Mouse (Mus musculus) lung, embryonic 14.5 days (tissue): ENCODE results near the gene Mrps2. TPM values are rescaled to one million over a fixed set of nuclear protein-coding genes. Genes with fewer than 3 reads are reported as not detected.
"Not testable (repeated sequence)": the region's sequence is repeated elsewhere in the genome, so short reads cannot be mapped to it uniquely, and the experiment has no call there.

Experiments
- ATAC-seq: fragments of 200-750 bp; cut with Nextera tagmentation; 2 replicates; pipeline ENCODE4 v1.8.0; 2017; ENCODE audit warnings: mild to moderate bottlenecking, moderate TSS enrichment, moderate library complexity; ENCODE audit not compliant: insufficient read depth
- DNase-seq: peaks from one replicate; pipeline ENCODE4 v3.0.0-alpha.2; 2015
- H3K27ac ChIP-seq: fragments of 300-500 bp; sonication (generic); 2 replicates; pipeline ENCODE4 v1.5.1; 2014; ENCODE audit warnings: low read depth, mild to moderate bottlenecking, moderate library complexity
- H3K27me3 ChIP-seq: fragments of 300-500 bp; sonication (generic); 2 replicates; pipeline ENCODE4 v1.6.1; 2014; ENCODE audit warnings: low read length, control low read depth; ENCODE audit not compliant: insufficient read depth
- H3K36me3 ChIP-seq: fragments of 300-500 bp; sonication (generic); 2 replicates; pipeline ENCODE4 v1.6.1; 2014; ENCODE audit warnings: control low read depth; ENCODE audit not compliant: insufficient read depth
- H3K4me1 ChIP-seq: fragments of 300-500 bp; sonication (generic); 2 replicates; pipeline ENCODE4 v1.6.1; 2014; ENCODE audit warnings: antibody characterized with exemption, control low read depth; ENCODE audit not compliant: insufficient read depth
- H3K4me2 ChIP-seq: fragments of 300-500 bp; sonication (generic); 2 replicates; pipeline ENCODE4 v1.6.1; 2014; ENCODE audit warnings: mild to moderate bottlenecking
- H3K4me3 ChIP-seq: fragments of 300-500 bp; sonication (generic); 2 replicates; pipeline ENCODE4 v1.5.1; 2014; ENCODE audit warnings: low read depth, low read length
- H3K9ac ChIP-seq: fragments of 300-500 bp; sonication (generic); 2 replicates; pipeline ENCODE4 v1.6.1; 2014
- H3K9me3 ChIP-seq: fragments of 300-500 bp; sonication (generic); 2 replicates; pipeline ENCODE4 v1.6.1; 2016; ENCODE audit warnings: low read depth, low read length, control low read depth
- CTCF ChIP-seq: IDR thresholded peaks from 2 replicates; pipeline ENCODE4 v1.5.1; 2016; ENCODE audit warnings: antibody characterized with exemption, low read depth
- WGBS: fragments of 180-500 bp; shearing (Covaris S2); extraction: QIAGEN DNeasy Blood & Tissue Kit; methylation state at CpG from one replicate; pipeline ENCODE4 v1.1.7; 2014; 5-methylcytosine and 5-hydroxymethylcytosine counted together
- polyA plus RNA-seq: library from polyadenylated mRNA; unstranded; fragments of >200 nt; fragmentation: Nextera tagmentation; extraction: Ambion mirVana; gene quantifications from 2 replicates; pipeline ENCODE4 v1.2.1, GENCODE M21; 2014

Gene Mrps2
- polyA plus RNA-seq, 1 experiment from 2014 or later, result 59.9 TPM

- no peak overlapping the region for H3K27ac ChIP-seq
- H3K4me1 ChIP-seq, result peaks cover 3% of the 10 kb centered on the region; the same call in 1 of the 2 replicates
- no peaks in the 10 kb centered on the region for H3K27me3 ChIP-seq
- H3K9me3 ChIP-seq, result no peaks in the 10 kb centered on the region; the same call in 1 of the 2 replicates
- H3K4me2 ChIP-seq, result no peak overlapping the region
- 88% methylated on average over 2 of the region's 2 CpGs for WGBS
- DNase-seq (no peak), ATAC-seq (no peak)
- H3K36me3 ChIP-seq, result peaks cover 35% of the 10 kb centered on the region
- TF ChIP-seq CTCF, result no peak
- H3K9ac ChIP-seq, result no peak overlapping the region
- no peak overlapping the region for H3K4me3 ChIP-seq
Measured at GRCm38 (mm10) chr2:28470591-28470990, 2.7 kb downstream of the Mrps2 start.

- ATAC-seq, H3K27me3 ChIP-seq, H3K9ac ChIP-seq, DNase-seq, H3K27ac ChIP-seq, H3K4me1 ChIP-seq, H3K9me3 ChIP-seq, H3K4me2 ChIP-seq, H3K4me3 ChIP-seq: not testable (repeated sequence)
- H3K36me3 ChIP-seq, result peaks cover 35% of the 10 kb centered on the region
- WGBS, result 90% methylated on average over 8 of the region's 8 CpGs
Measured at GRCm38 (mm10) chr2:28472011-28472410, 4.1 kb downstream of the Mrps2 start.

GRCm38 (mm10) chr2:28477993-28478392 lies 10.1 kb downstream of the Mrps2 start:
- not testable (repeated sequence) for H3K9me3 ChIP-seq, H3K27ac ChIP-seq, ATAC-seq, H3K27me3 ChIP-seq, H3K4me3 ChIP-seq, H3K36me3 ChIP-seq, H3K4me1 ChIP-seq, H3K9ac ChIP-seq, H3K4me2 ChIP-seq, DNase-seq
- 88% methylated on average over 5 of the region's 5 CpGs for WGBS

GRCm38 (mm10) chr2:28479208-28480204 lies 11.6 kb downstream of the Mrps2 start:
- no peak overlapping the region for H3K4me3 ChIP-seq
- 0 out of 2 replicates have a peak, but pooled peaks cover 2% of the 10 kb centered on the region for H3K4me1 ChIP-seq
- 60% methylated on average over 20 of the region's 20 CpGs for WGBS
- no peak overlapping the region for H3K4me2 ChIP-seq
- ATAC-seq (no peak), DNase-seq (no peak)
- H3K27ac ChIP-seq, result no peak overlapping the region
- no peaks in the 10 kb centered on the region for H3K27me3 ChIP-seq
- no peak for TF ChIP-seq CTCF
- H3K9ac ChIP-seq, result no peak overlapping the region; the same call in 1 of the 2 replicates
- H3K9me3 ChIP-seq, result no peaks in the 10 kb centered on the region
- no peaks in the 10 kb centered on the region for H3K36me3 ChIP-seq

- no peak overlapping the region for H3K27ac ChIP-seq
- ATAC-seq (no peak), DNase-seq (no peak)
- no peak for TF ChIP-seq CTCF
- H3K36me3 ChIP-seq, result no peaks in the 10 kb centered on the region
- no peak overlapping the region for H3K9ac ChIP-seq
- WGBS, result 70% methylated on average over 2 of the region's 2 CpGs
- no peak overlapping the region for H3K4me2 ChIP-seq
- H3K9me3 ChIP-seq, result no peaks in the 10 kb centered on the region
- no peaks in the 10 kb centered on the region for H3K27me3 ChIP-seq
- H3K4me1 ChIP-seq, result 0 out of 2 replicates have a peak, but pooled peaks cover 2% of the 10 kb centered on the region
- no peak overlapping the region for H3K4me3 ChIP-seq
Measured at GRCm38 (mm10) chr2:28483861-28484260, 16.0 kb downstream of the Mrps2 start.

GRCm38 (mm10) chr2:28494521-28494920 lies 26.7 kb downstream of the Mrps2 start:
- TF ChIP-seq CTCF, result no peak
- no peak overlapping the region for H3K9ac ChIP-seq
- WGBS, result 62% methylated on average over 2 of the region's 2 CpGs
- no peak overlapping the region for H3K4me3 ChIP-seq
- no peak overlapping the region for H3K27ac ChIP-seq
- ATAC-seq (no peak), DNase-seq (no peak)
- no peaks in the 10 kb centered on the region for H3K9me3 ChIP-seq
- H3K36me3 ChIP-seq, result no peaks in the 10 kb centered on the region
- H3K27me3 ChIP-seq, result no peaks in the 10 kb centered on the region
- 0 out of 2 replicates have a peak, but pooled peaks cover 9% of the 10 kb centered on the region for H3K4me1 ChIP-seq
- H3K4me2 ChIP-seq, result no peak overlapping the region

GRCm38 (mm10) chr2:28495207-28495756 lies 27.4 kb downstream of the Mrps2 start:
- no peaks in the 10 kb centered on the region for H3K9me3 ChIP-seq
- no peak overlapping the region for H3K9ac ChIP-seq
- DNase-seq, result peak; percentile 44
- H3K36me3 ChIP-seq, result no peaks in the 10 kb centered on the region
- no peaks in the 10 kb centered on the region for H3K27me3 ChIP-seq
- ATAC-seq, result no peak
- H3K4me1 ChIP-seq, result 0 out of 2 replicates have a peak, but pooled peaks cover 9% of the 10 kb centered on the region
- H3K4me2 ChIP-seq, result no peak overlapping the region
- peak; percentile 35; the same call in 1 of the 2 replicates for TF ChIP-seq CTCF
- H3K4me3 ChIP-seq, result no peak overlapping the region
- H3K27ac ChIP-seq, result no peak overlapping the region
- 62% methylated on average over 14 of the region's 14 CpGs for WGBS
